Mouse (Mus musculus) testis, adult 2 months (tissue): ENCODE results near the gene Stx19.
A peak's percentile ranks its signal among the peaks of the same experiment; 100 is the strongest.

Experiments
- CTCF ChIP-seq: fragments of 200-500 bp; IDR thresholded peaks from 2 replicates; pipeline ENCODE4 v1.5.1; 2012; ENCODE audit warnings: low read depth, mild to moderate bottlenecking, inconsistent platforms, low read length, moderate library complexity; ENCODE audit not compliant: control insufficient read depth, insufficient read depth, insufficient replicate concordance
- POLR2A ChIP-seq: fragments of 200-500 bp; IDR thresholded peaks from 2 replicates; pipeline ENCODE4 v1.6.1; 2012; ENCODE audit warnings: low read depth, mild to moderate bottlenecking, inconsistent platforms, low read length, moderate library complexity; ENCODE audit not compliant: control insufficient read depth

DNA sequence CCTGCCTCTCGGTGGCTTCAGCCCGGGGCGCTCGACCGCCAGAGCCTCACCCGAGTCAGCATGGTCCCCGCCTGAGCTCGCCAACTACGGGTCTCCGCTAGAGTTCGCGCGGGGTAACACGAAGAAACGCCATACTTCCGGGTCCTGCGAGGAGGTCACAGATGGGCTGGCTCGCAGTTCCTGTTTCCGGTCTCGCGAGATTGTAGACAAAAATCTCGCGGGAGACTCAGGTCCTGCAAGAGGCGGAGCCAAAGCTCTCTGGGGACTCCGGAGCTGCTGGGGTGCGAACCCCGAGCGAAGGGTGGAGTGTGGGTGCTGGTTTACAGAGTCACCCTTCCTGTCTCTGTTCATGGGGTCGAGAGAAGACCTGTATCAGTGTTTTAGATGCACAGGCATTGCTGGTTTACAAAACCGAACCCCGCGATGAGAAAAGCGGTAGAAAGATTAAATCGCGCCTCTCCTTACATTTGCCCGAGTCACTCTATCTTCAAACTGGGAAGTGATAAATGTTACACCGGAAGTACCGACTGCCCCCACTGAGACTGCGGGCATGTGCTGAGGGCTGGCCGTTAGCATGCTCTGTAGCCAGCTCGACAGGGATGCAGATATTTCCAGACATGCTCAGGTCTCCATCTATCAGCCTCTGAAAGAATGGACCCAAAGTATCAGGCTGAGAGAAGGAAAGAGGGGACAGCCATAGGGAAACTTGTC, 27.7 kb upstream of the Stx19 start, which contains the start of gene Nsun3:
- TF ChIP-seq CTCF, result no peak
- TF ChIP-seq POLR2A, result peak; percentile 83
